Mouse (Mus musculus) heart, adult 2 months (tissue): ENCODE measurements around the gene Idnk.

Experiments used
- CTCF ChIP-seq: fragments of 200-600 bp; IDR thresholded peaks from 2 replicates; pipeline ENCODE4 v1.8.1; 2022; ENCODE audit warnings: antibody characterized with exemption, mild to moderate bottlenecking, moderate library complexity
- EP300 ChIP-seq: fragments of 200-500 bp; IDR thresholded peaks from 2 replicates; pipeline ENCODE4 v1.6.1; 2011; ENCODE audit warnings: low read depth, low read length, control low read depth; ENCODE audit not compliant: insufficient read depth
- POLR2A ChIP-seq: fragments of 200-500 bp; IDR thresholded peaks from 2 replicates; pipeline ENCODE4 v1.6.1; 2011; ENCODE audit warnings: mild to moderate bottlenecking, low read depth, low read length, control low read depth; ENCODE audit not compliant: insufficient read depth

DNA sequence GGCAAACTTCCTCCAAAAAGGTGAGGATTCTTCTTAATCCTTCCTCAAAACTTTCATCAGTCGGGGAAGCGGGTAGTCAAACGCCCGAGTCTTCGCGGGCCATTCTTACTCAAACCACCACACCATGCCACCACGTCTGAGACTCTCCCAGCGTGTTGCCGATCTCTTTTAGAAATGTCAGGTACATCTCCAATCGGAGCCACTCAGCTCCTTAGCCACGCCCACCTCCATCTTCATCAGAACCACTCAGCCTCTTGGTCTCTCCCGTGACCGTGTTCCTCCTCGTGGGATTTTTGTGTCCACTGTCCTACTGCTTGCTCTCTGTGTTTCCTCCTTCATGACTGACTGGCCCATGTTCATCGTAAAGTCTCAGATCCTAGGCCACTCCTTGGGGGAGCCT, 3.3 kb downstream of the Idnk start:
- TF ChIP-seq POLR2A (no peak), CTCF (no peak), EP300 (no peak)
